Mouse (Mus musculus) gastrocnemius, postnatal 4 days (tissue): Measurements from ENCODE around the gene Nudt16l1. TPM values are rescaled to one million over a fixed set of nuclear protein-coding genes. Genes with fewer than 3 reads are reported as not detected.

ENCODE experiments used
- total RNA-seq, 2 experiments: library from RNA; stranded (reverse); gene quantifications; 2 replicates each; pipeline ENCODE4 v1.2.3; 2021

Gene Nudt16l1
- total RNA-seq, 2 experiments from 2014 or later: 51.5 to 57.6 TPM

Other genes starting within 250 kb of the Nudt16l1 start
- 10 to 100 TPM; 14.0 to 15.1 TPM for gene Nmral1, start 219.4 kb upstream of the Nudt16l1 start, total RNA-seq
- 10 to 100 TPM; 54.3 to 56.2 TPM for gene Hmox2, start 212.4 kb upstream of the Nudt16l1 start, total RNA-seq
- gene Cdip1, start 148.5 kb upstream of the Nudt16l1 start, total RNA-seq: 100 to 1,000 TPM; 107 to 114 TPM
- gene 4930562C15Rik, start 103.3 kb upstream of the Nudt16l1 start, total RNA-seq: not detected
- 10 to 100 TPM; 32.3 to 32.8 TPM for gene Ubald1, start 58.4 kb upstream of the Nudt16l1 start, total RNA-seq
- 10 to 100 TPM; 87.3 to 91.8 TPM for gene Mgrn1, start 52.5 kb upstream of the Nudt16l1 start, total RNA-seq
- gene Anks3, start 25.4 kb downstream of the Nudt16l1 start, total RNA-seq: 10 to 100 TPM; 25.9 to 27.9 TPM
- not detected for gene Sept12, start 59.1 kb downstream of the Nudt16l1 start, total RNA-seq
- gene Smim22, start 68.5 kb downstream of the Nudt16l1 start, total RNA-seq: not detected
- gene Rogdi, start 74.8 kb downstream of the Nudt16l1 start, total RNA-seq: 10 to 100 TPM; 15.8 to 19.1 TPM
- 10 to 100 TPM; 57.2 to 65.9 TPM for gene Glyr1, start 111.1 kb downstream of the Nudt16l1 start, total RNA-seq
- gene Ubn1, start 111.3 kb downstream of the Nudt16l1 start, total RNA-seq: 10 to 100 TPM; 39.5 to 42.2 TPM
- gene Ppl, start 193.7 kb downstream of the Nudt16l1 start, total RNA-seq: under 1 TPM; 0.42 to 0.44 TPM
- 1 to 10 TPM; 5.7 to 7.3 TPM for gene Sec14l5, start 208.3 kb downstream of the Nudt16l1 start, total RNA-seq